Mouse (Mus musculus) brown adipose tissue, adult 24 weeks (tissue): ENCODE results near the gene 2210011C24Rik. TPM values are rescaled to one million over a fixed set of nuclear protein-coding genes. Genes with fewer than 3 reads are reported as not detected.

Source experiments
- H3K27ac ChIP-seq: fragments of 200-500 bp; replicated peaks from 2 replicates; pipeline ENCODE4 v1.5.1; 2012; ENCODE audit warnings: low read depth, mild to moderate bottlenecking, low read length
- H3K4me1 ChIP-seq: fragments of 200-500 bp; 2 replicates; pipeline ENCODE4 v1.6.1; 2012; ENCODE audit warnings: low read length, mixed read lengths; ENCODE audit not compliant: control insufficient read depth, insufficient read depth, insufficient read length
- H3K4me3 ChIP-seq: fragments of 200-500 bp; 2 replicates; pipeline ENCODE4 v1.5.1; 2012; ENCODE audit warnings: low read depth, mild to moderate bottlenecking, low read length, moderate library complexity; ENCODE audit not compliant: insufficient read depth
- polyA plus RNA-seq: library from polyadenylated mRNA; stranded (reverse); fragments of >200 nt; gene quantifications from 2 replicates; pipeline ENCODE4 v1.2.4, GENCODE M21; 2012; ENCODE audit not compliant: missing spikeins, insufficient read depth, insufficient read length

2210011C24Rik gene
- polyA plus RNA-seq, 1 experiment: not detected

GRCm38 (mm10) chr8:84004533-84005201, 7.3 kb downstream of the 2210011C24Rik start:
- Histone ChIP-seq H3K4me1 (no peaks in the 10 kb centered on the region; the same call in 1 of the 2 replicates), H3K27ac (peak overlapping the region; percentile 83), H3K4me3 (peak overlapping the region; percentile 75)

GRCm38 (mm10) chr8:84003612-84004246, 8.2 kb downstream of the 2210011C24Rik start:
- peaks cover 6% of the 10 kb centered on the region; the same call in 1 of the 2 replicates for H3K4me1 ChIP-seq
- H3K27ac ChIP-seq: peak overlapping the region; percentile 75
- peak overlapping the region; percentile 75 for H3K4me3 ChIP-seq

- Histone ChIP-seq H3K27ac (no peak overlapping the region), H3K4me3 (peak overlapping the region; percentile 75; the same call in 1 of the 2 replicates), H3K4me1 (peaks cover 7% of the 10 kb centered on the region; the same call in 1 of the 2 replicates)
These were observed 8.9 kb downstream of the 2210011C24Rik start for GRCm38 (mm10) chr8:84002957-84003611.

GRCm38 (mm10) chr8:84001281-84002000, 10.5 kb downstream of the 2210011C24Rik start, which contains the start of gene 1700067K01Rik:
Gene 1700067K01Rik (plus strand): TSS chr8:84001502.
- Histone ChIP-seq H3K4me3 (no peak within 1 kb of the TSS), H3K4me1 (peaks cover 7% of the 10 kb centered on the region; the same call in 1 of the 2 replicates), H3K27ac (no peak within 1 kb of the TSS)

GRCm38 (mm10) chr8:83999825-84000224, 12.1 kb downstream of the 2210011C24Rik start:
- Histone ChIP-seq H3K4me1 (0 out of 2 replicates have a peak, but pooled peaks cover 7% of the 10 kb centered on the region), H3K27ac (no peak overlapping the region), H3K4me3 (0 out of 2 replicates have a peak overlapping the region, but pooled peaks have one; percentile 0)

- Histone ChIP-seq H3K27ac (no peak overlapping the region), H3K4me1 (0 out of 2 replicates have a peak, but pooled peaks cover 7% of the 10 kb centered on the region), H3K4me3 (peak overlapping the region; percentile 79)
These were observed 12.8 kb downstream of the 2210011C24Rik start for GRCm38 (mm10) chr8:83999057-83999705.

GRCm38 (mm10) chr8:83998231-83999056, 13.5 kb downstream of the 2210011C24Rik start:
- Histone ChIP-seq H3K27ac (no peak overlapping the region), H3K4me3 (peak overlapping the region; percentile 79), H3K4me1 (0 out of 2 replicates have a peak, but pooled peaks cover 7% of the 10 kb centered on the region)

GRCm38 (mm10) chr8:83997511-83998141, 14.3 kb downstream of the 2210011C24Rik start, which contains the start of gene Samd1:
Gene Samd1 (plus strand): TSS chr8:83997672.
- Histone ChIP-seq H3K4me3 (peak within 1 kb of the TSS; percentile 87), H3K4me1 (0 out of 2 replicates have a peak, but pooled peaks cover 7% of the 10 kb centered on the region), H3K27ac (peak within 1 kb of the TSS; percentile 81)

- H3K27ac ChIP-seq: peak overlapping the region; percentile 81
These were observed 15.1 kb downstream of the 2210011C24Rik start for GRCm38 (mm10) chr8:83996567-83997505.

GRCm38 (mm10) chr8:83995973-83996372, 16.0 kb downstream of the 2210011C24Rik start:
- Histone ChIP-seq H3K4me3 (peak overlapping the region; percentile 85), H3K4me1 (0 out of 2 replicates have a peak, but pooled peaks cover 7% of the 10 kb centered on the region), H3K27ac (no peak overlapping the region)

More at GRCm38 (mm10) chr8:83996567-83997505, 15.1 kb downstream of the 2210011C24Rik start:
- Histone ChIP-seq H3K4me1 (0 out of 2 replicates have a peak, but pooled peaks cover 7% of the 10 kb centered on the region), H3K4me3 (peak overlapping the region; percentile 87)

- H3K4me3 ChIP-seq: no peak overlapping the region
- no peak overlapping the region for H3K27ac ChIP-seq
- H3K4me1 ChIP-seq: 0 out of 2 replicates have a peak, but pooled peaks cover 3% of the 10 kb centered on the region
These were observed 17.9 kb downstream of the 2210011C24Rik start for GRCm38 (mm10) chr8:83994030-83994429.

GRCm38 (mm10) chr8:83992488-83992887, 19.5 kb downstream of the 2210011C24Rik start:
- Histone ChIP-seq H3K4me3 (no peak overlapping the region), H3K4me1 (no peaks in the 10 kb centered on the region), H3K27ac (no peak overlapping the region)
